Mouse (Mus musculus) heart, embryonic 11.5 days (tissue): ENCODE results near the gene Katna1. TPM values are rescaled to one million over a fixed set of nuclear protein-coding genes. Genes with fewer than 3 reads are reported as not detected.

ENCODE experiments used
- ATAC-seq: fragments of 200-750 bp; cut with Nextera tagmentation; replicated peaks from 2 replicates; pipeline ENCODE4 v1.8.0; 2017; ENCODE audit warnings: moderate library complexity; ENCODE audit not compliant: insufficient number of reproducible peaks, low FRiP score, low TSS enrichment
- H3K27ac ChIP-seq: fragments of 300-500 bp; sonication (generic); 2 replicates; pipeline ENCODE4 v1.5.1; 2014; ENCODE audit warnings: mild to moderate bottlenecking, low read depth, low read length
- H3K27me3 ChIP-seq: fragments of 300-500 bp; sonication (generic); 2 replicates; pipeline ENCODE4 v1.6.1; 2014; ENCODE audit warnings: mild to moderate bottlenecking, low read length, mixed read lengths; ENCODE audit not compliant: control insufficient read depth, insufficient read depth
- H3K36me3 ChIP-seq: fragments of 300-500 bp; sonication (generic); 2 replicates; pipeline ENCODE4 v1.6.1; 2014; ENCODE audit warnings: mild to moderate bottlenecking, low read length, moderate library complexity, mixed read lengths; ENCODE audit not compliant: control insufficient read depth, insufficient read depth
- H3K4me1 ChIP-seq: fragments of 300-500 bp; sonication (generic); 2 replicates; pipeline ENCODE4 v1.6.1; 2014; ENCODE audit warnings: low read length; ENCODE audit not compliant: control insufficient read depth, insufficient read depth
- H3K4me2 ChIP-seq: fragments of 300-500 bp; sonication (generic); 2 replicates; pipeline ENCODE4 v1.6.1; 2014; ENCODE audit warnings: mild to moderate bottlenecking, moderate library complexity
- H3K4me3 ChIP-seq: fragments of 300-500 bp; sonication (generic); 2 replicates; pipeline ENCODE4 v1.5.1; 2014; ENCODE audit warnings: low read depth, low read length
- H3K9ac ChIP-seq: fragments of 300-500 bp; sonication (generic); 2 replicates; pipeline ENCODE4 v1.6.1; 2014; ENCODE audit warnings: mild to moderate bottlenecking, low read depth, low read length, moderate library complexity
- H3K9me3 ChIP-seq: fragments of 300-500 bp; sonication (generic); replicated peaks from 2 replicates; pipeline ENCODE4 v1.6.1; 2016; ENCODE audit warnings: low read length; ENCODE audit not compliant: control insufficient read depth
- WGBS: fragments of 180-500 bp; shearing (Covaris S2); extraction: QIAGEN DNeasy Blood & Tissue Kit; methylation state at CpG from one replicate; pipeline ENCODE4 v1.1.7; 2014; ENCODE audit not compliant: insufficient replicate concordance; 5-methylcytosine and 5-hydroxymethylcytosine counted together
- polyA plus RNA-seq: library from polyadenylated mRNA; unstranded; fragments of >200 nt; fragmentation: Nextera tagmentation; extraction: Ambion mirVana; gene quantifications from 2 replicates; pipeline ENCODE4 v1.2.1, GENCODE M21; 2014

Katna1 gene
- polyA plus RNA-seq, 1 experiment from 2014 or later = 39.3 TPM

DNA sequence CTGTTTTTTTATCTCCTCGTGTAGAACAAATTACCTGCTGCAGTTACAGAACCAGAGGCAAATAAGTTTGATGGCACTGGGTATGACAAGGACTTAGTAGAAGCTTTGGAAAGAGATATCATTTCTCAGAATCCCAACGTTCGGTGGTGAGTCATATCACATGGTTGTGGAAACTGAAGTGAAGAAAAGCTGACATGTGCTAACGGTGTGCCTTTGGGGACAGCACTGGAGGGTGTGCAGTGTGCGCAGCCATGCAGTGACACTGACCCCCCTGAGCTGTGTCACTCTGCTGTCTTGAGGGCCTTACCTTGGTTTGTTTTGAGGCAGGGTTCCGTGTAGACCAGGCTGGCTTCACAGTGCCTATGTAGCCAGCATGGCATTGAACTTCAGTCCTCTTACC is 23.0 kb downstream of the Katna1 start:
- peaks cover 15% of the 10 kb centered on the region for H3K36me3 ChIP-seq
- H3K27ac ChIP-seq = no peak overlapping the region
- WGBS = 85% methylated on average over 6 of the region's 6 CpGs

DNA sequence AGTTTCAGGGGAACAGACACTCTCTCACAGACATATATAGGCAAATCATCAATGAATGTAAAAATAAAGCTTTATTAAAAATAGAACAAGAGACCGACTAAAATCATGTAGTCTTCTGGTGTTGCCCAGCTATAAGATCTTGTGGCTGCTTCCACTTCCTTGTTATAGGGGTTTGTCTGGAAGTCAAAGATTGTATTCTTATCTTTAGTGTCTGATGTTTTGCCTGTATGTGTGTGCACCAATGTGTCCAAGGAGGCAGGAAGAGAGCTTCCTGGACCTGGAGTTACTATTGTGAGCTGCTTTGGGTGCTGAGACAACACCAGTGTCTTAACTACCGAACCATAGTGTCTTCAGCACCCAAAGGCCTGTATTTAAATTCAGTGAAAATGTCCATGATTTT is 31.7 kb downstream of the Katna1 start:
- Histone ChIP-seq H3K9ac (no peak overlapping the region), H3K36me3 (peaks cover 13% of the 10 kb centered on the region), H3K4me3 (no peak overlapping the region), H3K4me2 (no peak overlapping the region), H3K27me3 (no peaks in the 10 kb centered on the region), H3K9me3 (no peaks in the 10 kb centered on the region), H3K27ac (no peak overlapping the region), H3K4me1 (no peaks in the 10 kb centered on the region)
- no peak for ATAC-seq
- 74% methylated on average over 2 of the region's 2 CpGs for WGBS

More for the DNA sequence above, 23.0 kb downstream of the Katna1 start:
- no peaks in the 10 kb centered on the region for H3K4me1 ChIP-seq
- ATAC-seq = no peak
- H3K27me3 ChIP-seq = no peaks in the 10 kb centered on the region
- no peak overlapping the region for H3K4me3 ChIP-seq
- no peaks in the 10 kb centered on the region for H3K9me3 ChIP-seq
- no peak overlapping the region for H3K4me2 ChIP-seq
- H3K9ac ChIP-seq = no peak overlapping the region

DNA sequence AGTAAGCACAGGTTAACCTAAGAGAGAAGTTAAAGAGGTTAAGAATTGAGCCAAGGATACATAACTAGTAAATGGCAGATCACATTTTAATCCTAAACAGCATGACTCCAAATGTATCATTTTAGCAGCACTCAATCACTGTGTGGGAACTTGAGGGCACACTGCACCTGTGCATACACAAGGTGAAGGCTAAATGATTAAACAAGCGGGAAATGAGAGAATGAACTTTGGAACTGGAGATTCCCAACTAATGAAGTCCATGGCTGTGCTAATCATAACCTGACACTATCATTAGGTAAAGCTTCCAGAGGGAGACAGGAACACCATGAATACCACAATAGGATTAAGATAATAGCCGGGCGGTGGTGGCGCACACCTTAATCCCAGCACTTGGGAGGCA is 46.5 kb downstream of the Katna1 start:
- 94% methylated on average over 4 of the region's 4 CpGs for WGBS
- Histone ChIP-seq H3K9me3 (no peaks in the 10 kb centered on the region), H3K4me2 (no peak overlapping the region), H3K36me3 (peaks cover 21% of the 10 kb centered on the region), H3K27ac (no peak overlapping the region), H3K4me1 (no peaks in the 10 kb centered on the region), H3K4me3 (no peak overlapping the region), H3K27me3 (no peaks in the 10 kb centered on the region), H3K9ac (no peak overlapping the region)
- ATAC-seq = no peak

DNA sequence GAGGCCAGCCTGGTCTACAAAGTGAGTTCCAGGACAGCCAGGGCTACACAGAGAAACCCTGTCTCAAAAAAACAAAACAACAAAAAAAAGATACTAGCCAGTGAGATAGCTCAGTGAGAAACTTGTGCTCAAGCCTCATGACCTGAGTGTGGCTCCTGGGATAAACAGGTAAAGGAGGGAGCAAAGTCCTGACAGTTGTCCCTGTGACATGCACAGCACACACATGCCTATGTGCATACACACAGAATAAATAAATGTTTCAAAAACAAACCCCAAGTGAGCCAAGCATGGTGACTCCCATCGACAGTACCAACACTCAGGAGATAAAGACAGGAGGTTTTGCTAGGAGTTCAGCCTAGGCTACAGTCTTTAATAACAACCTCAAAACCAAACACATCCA is 47.0 kb downstream of the Katna1 start:
- Histone ChIP-seq H3K4me2 (no peak overlapping the region), H3K27me3 (no peaks in the 10 kb centered on the region), H3K4me3 (no peak overlapping the region), H3K36me3 (peaks cover 21% of the 10 kb centered on the region), H3K9ac (no peak overlapping the region), H3K4me1 (no peaks in the 10 kb centered on the region), H3K27ac (no peak overlapping the region), H3K9me3 (no peaks in the 10 kb centered on the region)
- ATAC-seq = no peak
- WGBS = 86% methylated on average over 1 of the region's 1 CpGs

DNA sequence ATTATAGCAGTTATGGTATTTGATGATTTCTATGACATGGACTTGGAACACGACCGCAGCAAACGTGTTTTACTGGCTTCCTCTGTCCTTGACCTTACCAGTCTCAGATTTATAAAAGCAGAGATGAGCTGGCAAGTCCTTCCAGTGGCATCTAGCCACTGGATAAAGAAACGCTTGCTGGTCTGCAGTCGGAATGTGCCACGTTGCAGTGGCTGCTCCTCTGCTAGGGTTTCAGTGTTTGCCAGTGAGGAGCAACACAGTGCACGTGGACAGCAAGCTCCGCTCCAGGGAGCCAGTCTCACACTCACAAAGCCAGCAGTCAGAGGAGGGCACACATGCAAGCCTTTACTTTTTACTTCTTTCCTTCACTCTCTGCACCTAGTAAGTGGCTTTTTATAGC is 49.6 kb downstream of the Katna1 start:
- Histone ChIP-seq H3K27ac (no peak overlapping the region), H3K36me3 (peaks cover 15% of the 10 kb centered on the region), H3K4me3 (no peak overlapping the region), H3K27me3 (no peaks in the 10 kb centered on the region), H3K4me1 (no peaks in the 10 kb centered on the region), H3K9me3 (no peaks in the 10 kb centered on the region), H3K4me2 (no peak overlapping the region), H3K9ac (no peak overlapping the region)
- ATAC-seq = no peak
- WGBS = 91% methylated on average over 8 of the region's 8 CpGs

GRCm38 (mm10) chr10:7778361-7778760 is 52.6 kb downstream of the Katna1 start:
- H3K9me3 ChIP-seq = no peaks in the 10 kb centered on the region
- H3K4me1 ChIP-seq = no peaks in the 10 kb centered on the region
- H3K27ac ChIP-seq = no peak overlapping the region
- no peak overlapping the region for H3K9ac ChIP-seq
- peaks cover 9% of the 10 kb centered on the region for H3K36me3 ChIP-seq
- no peak overlapping the region for H3K4me2 ChIP-seq
- WGBS = 88% methylated on average over 3 of the region's 3 CpGs
- no peak overlapping the region for H3K4me3 ChIP-seq
- no peaks in the 10 kb centered on the region for H3K27me3 ChIP-seq
- no peak for ATAC-seq

- Histone ChIP-seq H3K4me2 (peak overlapping the region; percentile 74), H3K4me1 (no peaks in the 10 kb centered on the region), H3K9ac (peak overlapping the region; percentile 85), H3K27ac (no peak overlapping the region), H3K36me3 (peaks cover 3% of the 10 kb centered on the region), H3K4me3 (peak overlapping the region; percentile 93), H3K9me3 (no peaks in the 10 kb centered on the region), H3K27me3 (no peaks in the 10 kb centered on the region)
- WGBS = 19% methylated on average over 7 of the region's 7 CpGs
- ATAC-seq = no peak
These were observed 54.0 kb downstream of the Katna1 start for GRCm38 (mm10) chr10:7779751-7780237.

DNA sequence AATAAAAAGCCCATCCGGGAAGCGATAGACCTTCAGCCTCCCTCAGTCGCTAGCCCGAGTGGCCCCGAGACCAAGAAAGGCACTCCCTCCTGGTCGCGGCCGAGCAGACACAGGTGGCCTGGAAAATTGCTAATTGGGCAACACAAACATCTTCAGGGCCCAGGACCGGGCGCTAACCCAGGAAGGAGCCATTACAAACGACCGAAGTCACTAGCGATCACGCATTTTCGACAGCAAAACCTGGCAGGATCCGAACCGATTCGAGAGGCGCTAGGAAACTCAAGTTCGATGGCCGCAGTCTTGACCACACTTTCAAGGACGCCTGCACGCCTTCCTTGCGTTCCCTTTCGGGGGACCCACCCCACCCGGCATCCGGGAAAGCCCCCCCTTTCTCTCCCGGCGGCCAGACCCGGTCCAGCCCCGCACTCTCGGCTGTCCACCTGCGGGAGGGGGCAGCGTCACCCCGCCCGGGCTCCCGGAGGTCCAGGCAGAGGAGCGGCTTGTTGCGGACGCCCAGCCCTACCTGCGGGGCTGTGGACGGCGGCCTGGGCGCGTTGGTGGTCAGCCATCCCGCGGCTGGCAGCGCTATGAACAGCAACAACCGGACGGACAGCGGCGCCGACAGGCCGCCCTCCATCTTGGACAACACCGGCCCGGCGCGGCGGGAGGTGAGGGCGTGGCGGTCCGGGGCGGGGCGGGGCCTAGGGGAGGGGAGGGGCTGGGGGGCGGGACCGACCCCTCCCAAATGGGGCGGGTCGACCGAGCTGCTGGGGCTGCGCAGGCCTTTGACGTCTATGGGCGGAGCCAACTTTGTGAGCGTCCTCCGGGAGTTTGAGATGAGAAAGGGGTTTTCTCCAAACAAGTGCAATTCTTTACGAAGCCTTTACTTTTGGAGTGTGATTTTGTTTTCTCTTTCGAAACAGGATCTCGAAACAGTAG is 54.7 kb downstream of the Katna1 start:
- Histone ChIP-seq H3K4me3 (peak overlapping the region; percentile 93), H3K9ac (peak overlapping the region; percentile 85), H3K27ac (peak overlapping the region; percentile 58), H3K9me3 (no peaks in the 10 kb centered on the region), H3K4me1 (no peaks in the 10 kb centered on the region), H3K4me2 (peak overlapping the region; percentile 74), H3K27me3 (no peaks in the 10 kb centered on the region), H3K36me3 (no peaks in the 10 kb centered on the region)
- whole genome bisulfite sequencing = under 1% methylated on average over 45 of the region's 77 CpGs
- ATAC-seq = peak; percentile 97
